Mouse (Mus musculus) CH12.LX (cell line): Measurements from ENCODE around the gene Lrrc8a. TPM values are rescaled to one million over a fixed set of nuclear protein-coding genes. Genes with fewer than 3 reads are reported as not detected.
A peak's percentile ranks its signal among the peaks of the same experiment; 100 is the strongest.

Source experiments
- DNase-seq: peaks from one replicate; pipeline ENCODE4 v3.0.0-alpha.2; 2013; ENCODE audit errors: extremely low read depth
- H3K27ac ChIP-seq: 2 replicates; pipeline ENCODE4 v1.5.1; 2012; ENCODE audit warnings: low read depth, mild to moderate bottlenecking, control low read depth, moderate library complexity; ENCODE audit not compliant: insufficient read depth
- H3K27me3 ChIP-seq: replicated peaks from 2 replicates; pipeline ENCODE3; 2012; ENCODE audit warnings: inconsistent platforms
- H3K36me3 ChIP-seq, 2 experiments: replicated peaks in 1 of 2; 2 replicates each; pipeline versions ENCODE3 to v1.6.1; 2012; ENCODE audit warnings: inconsistent platforms in 1 of 2, low read length in 1 of 2, mild to moderate bottlenecking in 1 of 2, mixed read lengths in 1 of 2, moderate library complexity in 1 of 2; ENCODE audit not compliant: control insufficient read depth in 1 of 2, insufficient read depth in 1 of 2
- H3K4me1 ChIP-seq, 2 experiments: 2 replicates each; pipeline ENCODE4 v1.6.1; 2012; ENCODE audit warnings: inconsistent platforms in 1 of 2, moderate library complexity in 1 of 2; ENCODE audit not compliant: insufficient read depth in 2 of 2, control insufficient read depth in 1 of 2
- H3K4me2 ChIP-seq: 2 replicates; pipeline ENCODE4 v1.6.1; 2012; ENCODE audit warnings: low read depth, mild to moderate bottlenecking, control low read depth; ENCODE audit not compliant: poor library complexity, insufficient read depth, severe bottlenecking
- H3K4me3 ChIP-seq, 3 experiments: fragments of 150-350 bp in 1 of 3; sonication (generic) in 1 of 3; replicated peaks in 1 of 3; 2 replicates each; pipeline versions ENCODE3 to v1.5.1; 2011 to 2012; ENCODE audit warnings: low read depth in 2 of 3, low read length in 2 of 3, mild to moderate bottlenecking in 2 of 3, moderate library complexity in 2 of 3, control low read depth in 1 of 3, improper control_type of control experiment in 1 of 3, inconsistent platforms in 1 of 3, mixed read lengths in 1 of 3; ENCODE audit not compliant: poor library complexity in 1 of 3
- H3K79me2 ChIP-seq: replicated peaks from 2 replicates; pipeline ENCODE4 v1.6.1; 2012; ENCODE audit warnings: mild to moderate bottlenecking, moderate library complexity; ENCODE audit not compliant: control insufficient read depth, poor library complexity, insufficient read depth, severe bottlenecking; ENCODE audit errors: extremely low read depth
- H3K9ac ChIP-seq: 2 replicates; pipeline ENCODE4 v1.6.1; 2012; ENCODE audit warnings: low read depth, mild to moderate bottlenecking, control low read depth, moderate library complexity; ENCODE audit not compliant: insufficient read depth
- H3K9me3 ChIP-seq: replicated peaks from 2 replicates; pipeline ENCODE3; 2012; ENCODE audit warnings: low read length, inconsistent platforms, mixed read lengths
- BHLHE40 ChIP-seq: IDR thresholded peaks from 2 replicates; pipeline ENCODE4 v1.6.1; 2011; ENCODE audit warnings: mild to moderate bottlenecking, low read depth, low read length, improper control_type of control experiment
- CTCF ChIP-seq, 2 experiments: IDR thresholded peaks in 1 of 2; conservative IDR thresholded peaks in 1 of 2; 2 replicates each; pipeline ENCODE4 v1.5.1; 2011 to 2012; ENCODE audit warnings: low read depth in 2 of 2, low read length in 2 of 2, improper control_type of control experiment in 1 of 2, inconsistent platforms in 1 of 2, mild to moderate bottlenecking in 1 of 2, moderate library complexity in 1 of 2
- E2F4 ChIP-seq: IDR thresholded peaks from 2 replicates; pipeline ENCODE4 v1.6.1; 2011; ENCODE audit warnings: low read depth, low read length, improper control_type of control experiment; ENCODE audit not compliant: insufficient replicate concordance
- ELF1 ChIP-seq: IDR thresholded peaks from 2 replicates; pipeline ENCODE4 v1.6.1; 2014; ENCODE audit warnings: low read depth, mild to moderate bottlenecking, inconsistent platforms, low read length, improper control_type of control experiment
- EP300 ChIP-seq: IDR thresholded peaks from 2 replicates; pipeline ENCODE4 v1.6.1; 2011; ENCODE audit warnings: low read length, improper control_type of control experiment
- ETS1 ChIP-seq: conservative IDR thresholded peaks from 2 replicates; pipeline ENCODE4 v1.6.1; 2012; ENCODE audit warnings: low read depth, mild to moderate bottlenecking, inconsistent platforms, low read length, improper control_type of control experiment, moderate library complexity
- GABPA ChIP-seq: IDR thresholded peaks from 2 replicates; pipeline ENCODE4 v1.6.1; 2012; ENCODE audit warnings: low read depth, low read length, improper control_type of control experiment, inconsistent platforms; ENCODE audit not compliant: insufficient replicate concordance
- HCFC1 ChIP-seq: IDR thresholded peaks from 2 replicates; pipeline ENCODE4 v1.6.1; 2012; ENCODE audit warnings: low read depth, mild to moderate bottlenecking, inconsistent platforms, low read length, improper control_type of control experiment
- IRF4 ChIP-seq: IDR thresholded peaks from 2 replicates; pipeline ENCODE4 v1.6.1; 2014; ENCODE audit warnings: low read depth, mild to moderate bottlenecking, inconsistent platforms, low read length, improper control_type of control experiment
- JUN ChIP-seq: IDR thresholded peaks from 2 replicates; pipeline ENCODE4 v1.6.1; 2011; ENCODE audit warnings: low read depth, mild to moderate bottlenecking, low read length, improper control_type of control experiment, moderate library complexity; ENCODE audit not compliant: insufficient read depth
- JUND ChIP-seq: conservative IDR thresholded peaks from 2 replicates; pipeline ENCODE4 v1.6.1; 2011; ENCODE audit warnings: low read depth, low read length, improper control_type of control experiment
- KAT2A ChIP-seq: IDR thresholded peaks from 2 replicates; pipeline ENCODE4 v1.6.1; 2012; ENCODE audit warnings: low read length, improper control_type of control experiment, inconsistent platforms; ENCODE audit not compliant: insufficient replicate concordance
- MAFK ChIP-seq: IDR thresholded peaks from 2 replicates; pipeline ENCODE4 v1.6.1; 2011; ENCODE audit warnings: low read length, improper control_type of control experiment; ENCODE audit not compliant: insufficient replicate concordance
- MAX ChIP-seq: IDR thresholded peaks from 2 replicates; pipeline ENCODE4 v1.6.1; 2011; ENCODE audit warnings: low read length, improper control_type of control experiment
- MAZ ChIP-seq: IDR thresholded peaks from 2 replicates; pipeline ENCODE4 v1.6.1; 2012; ENCODE audit warnings: low read depth, mild to moderate bottlenecking, inconsistent platforms, low read length, improper control_type of control experiment, moderate library complexity
- MEF2A ChIP-seq: IDR thresholded peaks from 2 replicates; pipeline ENCODE4 v1.6.1; 2014; ENCODE audit warnings: low read depth, mild to moderate bottlenecking, inconsistent platforms, low read length, improper control_type of control experiment, borderline replicate concordance
- NRF1 ChIP-seq: IDR thresholded peaks from 2 replicates; pipeline ENCODE4 v1.6.1; 2014; ENCODE audit warnings: low read depth, mild to moderate bottlenecking, inconsistent platforms, low read length, improper control_type of control experiment, moderate library complexity
- PAX5 ChIP-seq: IDR thresholded peaks from 2 replicates; pipeline ENCODE4 v1.6.1; 2012; ENCODE audit warnings: low read length, inconsistent platforms, mixed read lengths
- POLR2AphosphoS2 ChIP-seq: IDR thresholded peaks from 2 replicates; pipeline ENCODE4 v1.6.1; 2011; ENCODE audit warnings: low read depth, low read length, improper control_type of control experiment
- RAD21 ChIP-seq: IDR thresholded peaks from 2 replicates; pipeline ENCODE4 v1.6.1; 2011; ENCODE audit warnings: low read depth, mild to moderate bottlenecking, low read length, improper control_type of control experiment, moderate library complexity
- RCOR1 ChIP-seq: conservative IDR thresholded peaks from 2 replicates; pipeline ENCODE4 v1.6.1; 2012; ENCODE audit warnings: low read depth, mild to moderate bottlenecking, inconsistent platforms, low read length, improper control_type of control experiment
- SIN3A ChIP-seq: IDR thresholded peaks from 2 replicates; pipeline ENCODE4 v1.6.1; 2012; ENCODE audit warnings: low read length, improper control_type of control experiment, inconsistent platforms
- SMC3 ChIP-seq: IDR thresholded peaks from 2 replicates; pipeline ENCODE4 v1.6.1; 2011; ENCODE audit warnings: low read depth, low read length, improper control_type of control experiment
- TBP ChIP-seq: conservative IDR thresholded peaks from 2 replicates; pipeline ENCODE4 v1.6.1; 2011; ENCODE audit warnings: low read depth, low read length, improper control_type of control experiment
- USF1 ChIP-seq: IDR thresholded peaks from 2 replicates; pipeline ENCODE4 v1.6.1; 2014; ENCODE audit warnings: low read depth, mild to moderate bottlenecking, inconsistent platforms, low read length, improper control_type of control experiment
- ZC3H11A ChIP-seq: IDR thresholded peaks from 2 replicates; pipeline ENCODE4 v1.6.1; 2012; ENCODE audit warnings: low read depth, mild to moderate bottlenecking, inconsistent platforms, low read length, improper control_type of control experiment
- ZMIZ1 ChIP-seq: IDR thresholded peaks from 2 replicates; pipeline ENCODE4 v1.6.1; 2012; ENCODE audit warnings: low read depth, mild to moderate bottlenecking, inconsistent platforms, low read length, improper control_type of control experiment
- ZNF384 ChIP-seq: IDR thresholded peaks from 2 replicates; pipeline ENCODE4 v1.6.1; 2012; ENCODE audit warnings: low read depth, low read length, improper control_type of control experiment, inconsistent platforms
- dilution Hi-C: fragments of 300-500 bp; cut with MboI; formaldehyde crosslinking; loops from 2 replicates; pipeline ENCODE4 v1.14.3; 2020; ENCODE audit warnings: low sequenced_read_pairs; ENCODE audit not compliant: extremely low pct_unique_long_range_greater_than_20kb, extremely low pct_ligation_motif_present
- in situ Hi-C: fragments of 300-500 bp; cut with MboI; formaldehyde crosslinking; loops from 3 replicates; pipeline ENCODE4 v1.14.3; 2019; ENCODE audit warnings: low sequenced_read_pairs, low pct_ligation_motif_present, low pct_unique_long_range_greater_than_20kb, mixed read lengths
- polyA plus RNA-seq: library from polyadenylated mRNA; unstranded; fragments of >175 nt; gene quantifications from 2 replicates; pipeline ENCODE4 v1.2.1, GENCODE M21; 2012; ENCODE audit warnings: low read depth; ENCODE audit not compliant: insufficient read length
- total RNA-seq, 2 experiments: library from RNA; depleted of rRNA; stranded (reverse); fragments of 300-350 nt in 1 of 2; fragments of >200 nt in 1 of 2; gene quantifications; 2 replicates each; pipeline ENCODE4 v1.2.3; 2012 to 2014

The Lrrc8a gene
- total and polyA plus RNA-seq, 3 experiments: 1.4 to 2.8 (median 1.8) TPM

DNA sequence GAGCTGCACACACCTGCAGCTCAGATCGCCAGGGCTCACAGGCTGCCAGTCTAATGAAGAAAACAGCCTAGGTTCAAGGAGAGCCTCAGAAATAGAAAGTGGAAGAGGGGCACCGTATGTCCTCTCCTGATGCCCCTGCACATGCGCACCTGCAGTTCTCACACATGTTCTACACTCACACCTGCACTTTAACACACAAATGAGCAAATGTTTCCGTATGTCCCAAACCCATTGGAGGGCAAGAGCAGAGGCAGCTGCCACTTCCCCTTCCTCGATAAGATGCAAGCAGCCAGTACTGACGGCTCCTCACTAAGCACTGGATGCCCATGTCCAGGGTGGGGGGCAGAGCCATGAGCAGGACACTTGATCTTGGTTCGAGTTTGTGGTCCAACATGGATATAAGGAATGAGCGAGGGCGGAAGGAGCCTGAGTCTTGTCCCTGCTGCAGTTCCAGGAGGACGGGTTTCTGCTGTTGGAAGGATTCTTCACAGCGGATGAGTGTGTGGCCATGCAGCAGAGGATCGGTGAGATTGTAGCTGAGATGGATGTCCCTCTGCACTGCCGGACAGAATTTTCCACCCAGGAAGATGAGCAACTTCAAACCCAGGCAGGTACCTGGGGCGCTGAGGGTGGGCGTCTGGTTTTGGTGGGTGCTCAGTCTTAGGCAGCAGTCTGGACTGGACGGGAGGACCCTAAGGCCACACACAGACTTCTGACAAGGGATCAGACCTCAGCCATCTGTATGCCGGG is 31.9 kb downstream of the Lrrc8a start (continued):
- TF ChIP-seq EP300 (peak; percentile 54; the same call in 1 of the 2 replicates), USF1 (no peak), ZNF384 (no peak), MAZ (no peak), SIN3A (no peak), NRF1 (peak; percentile 72), HCFC1 (no peak)

GRCm38 (mm10) chr2:30270134-30270533 is 32.6 kb downstream of the Lrrc8a start:
- DNase-seq: peak; percentile 79

GRCm38 (mm10) chr2:30280743-30281142 is 43.2 kb downstream of the Lrrc8a start, which contains the start of gene Gm28038:
TSS of gene Gm28038 (plus strand) at chr2:30281043.
- dilution Hi-C loops (no loop called here), in situ Hi-C loops (no loop called here)
- Histone ChIP-seq H3K4me2 (no peak within 1 kb of the TSS), H3K27ac (no peak within 1 kb of the TSS), H3K4me3 (no peak within 1 kb of the TSS), H3K9me3 (no peaks in the 10 kb centered on the region), H3K27me3 (no peaks in the 10 kb centered on the region), H3K36me3 (peaks cover 0 to 57% of the 10 kb centered on the region in 2 experiments), H3K4me1 (peaks cover 8 to 14% of the 10 kb centered on the region in 2 experiments), H3K79me2 (peaks cover 8% of the 10 kb centered on the region), H3K9ac (no peak within 1 kb of the TSS)
- DNase-seq: no peak
- no peak for TF ChIP-seq SMC3
- TF ChIP-seq HCFC1: no peak
- no peak for TF ChIP-seq TBP
- no peak for TF ChIP-seq ZMIZ1
- no peak for TF ChIP-seq MEF2A
- TF ChIP-seq ZNF384: no peak
- no peak for TF ChIP-seq ETS1
- TF ChIP-seq MAX: no peak
- TF ChIP-seq KAT2A: no peak
- no peak for TF ChIP-seq E2F4
- no peak for TF ChIP-seq JUN
- TF ChIP-seq RCOR1: no peak
- no peak for TF ChIP-seq GABPA
- no peak for TF ChIP-seq PAX5
- TF ChIP-seq BHLHE40: no peak
- TF ChIP-seq POLR2AphosphoS2: no peak
- no peak for TF ChIP-seq ZC3H11A

More at GRCm38 (mm10) chr2:30270134-30270533, 32.6 kb downstream of the Lrrc8a start:
- Histone ChIP-seq H3K36me3 (peaks cover 3 to 31% of the 10 kb centered on the region in 2 experiments), H3K4me2 (no peak overlapping the region), H3K9me3 (no peaks in the 10 kb centered on the region), H3K27me3 (no peaks in the 10 kb centered on the region), H3K79me2 (no peaks in the 10 kb centered on the region), H3K9ac (no peak overlapping the region), H3K27ac (no peak overlapping the region), H3K4me1 (peaks cover 31 to 55% of the 10 kb centered on the region in 2 experiments), H3K4me3 (no peak overlapping the region)
- TF ChIP-seq PAX5 (no peak), IRF4 (peak; percentile 38), ZC3H11A (peak; percentile 69), SIN3A (peak; percentile 77), BHLHE40 (no peak), SMC3 (peak; percentile 97), MAZ (0 out of 2 replicates have a peak, but pooled peaks have one; percentile 35), JUND (no peak; the same call in 1 of the 2 replicates), ZNF384 (no peak), CTCF (conservative IDR thresholded peaks at IDR 0.05 in 1 of 2, IDR thresholded peaks at IDR 0.05 in 1 of 2; ENCODE audit: low read depth in 2 of 2, low read length in 2 of 2) (peak; percentile 97), EP300 (no peak), MAFK (no peak), NRF1 (no peak), RAD21 (peak; percentile 97), ELF1 (0 out of 2 replicates have a peak, but pooled peaks have one; percentile 21), ZMIZ1 (no peak)
- dilution Hi-C loops (no loop called here), in situ Hi-C loops (no loop called here)
